Mouse (Mus musculus): ENCODE measurements around the gene Mrpl52. TPM values are rescaled to one million over a fixed set of nuclear protein-coding genes. Genes with fewer than 3 reads are reported as not detected.

Mrpl52 gene
- total RNA-seq, 1 experiment: 137 TPM

GRCm38 (mm10) chr14:54464293-54465005, 37.7 kb downstream of the Mrpl52 start:
- Histone ChIP-seq H3K36me3 (ENCODE audit: control insufficient read depth, insufficient read depth, low read length, poor library complexity, severe bottlenecking) (peaks cover 19% of the 10 kb centered on the region), H3K9ac (ENCODE audit: insufficient read depth, low read depth, low read length, poor library complexity, severe bottlenecking) (peak overlapping the region; percentile 72), H3K9me3 (ENCODE audit: control insufficient read depth, insufficient read depth, low read depth, low read length) (no peaks in the 10 kb centered on the region), H3K4me1 (ENCODE audit: control insufficient read depth in 2 of 2, insufficient read depth in 2 of 2, low read length in 2 of 2, poor library complexity in 1 of 2) (no peaks in the 10 kb centered on the region; a peak in 1 of 4 replicates), H3K4me3 (ENCODE audit: insufficient read depth in 1 of 2, low read depth in 1 of 2, low read length in 2 of 2, poor library complexity in 1 of 2, severe bottlenecking in 1 of 2) (peak overlapping the region; percentile 87 to 94), H3K27ac (ENCODE audit: insufficient read depth, low read depth, low read length, poor library complexity, severe bottlenecking) (peak overlapping the region; percentile 54)
- peak; percentile 84 for DNase-seq (ENCODE audit: low read depth, low spot score)
- in situ Hi-C loops (cut with MboI; ENCODE audit: low sequenced_read_pairs in 2 of 2, unreplicated experiment in 2 of 2): loop anchor here in 1 of 2 experiments (25.0 kb wide), 1 partner anchor 402 kb away; no protein-coding TSS in a partner anchor
- TF ChIP-seq HCFC1 (IDR thresholded peaks at IDR 0.05; ENCODE audit: borderline replicate concordance, insufficient read depth, low read length) (no peak), MAFK (IDR thresholded peaks at IDR 0.05; ENCODE audit: insufficient read depth, low read depth, low read length) (no peak), CHD2 (IDR thresholded peaks at IDR 0.05; ENCODE audit: low read depth, low read length) (no peak), ZC3H11A (IDR thresholded peaks at IDR 0.05; ENCODE audit: borderline replicate concordance, low read depth, low read length) (no peak), ZNF384 (IDR thresholded peaks at IDR 0.05; ENCODE audit: low read depth, low read length) (no peak)

GRCm38 (mm10) chr14:54471467-54471866, 44.8 kb downstream of the Mrpl52 start:
- H3K4me3 ChIP-seq (ENCODE audit: insufficient read depth in 1 of 2, low read depth in 1 of 2, low read length in 2 of 2, poor library complexity in 1 of 2, severe bottlenecking in 1 of 2): no peak overlapping the region
- no peak for DNase-seq (ENCODE audit: low read depth, low spot score)
- H3K9ac ChIP-seq (ENCODE audit: insufficient read depth, low read depth, low read length, poor library complexity, severe bottlenecking): no peak overlapping the region

GRCm38 (mm10) chr14:54472671-54473070, 46.0 kb downstream of the Mrpl52 start:
- H3K9ac ChIP-seq (ENCODE audit: insufficient read depth, low read depth, low read length, poor library complexity, severe bottlenecking): no peak overlapping the region
- peaks cover 0 to 10% of the 10 kb centered on the region in 2 experiments; a peak in 1 of 4 replicates for H3K4me1 ChIP-seq (ENCODE audit: control insufficient read depth in 2 of 2, insufficient read depth in 2 of 2, low read length in 2 of 2, poor library complexity in 1 of 2)
- H3K36me3 ChIP-seq (ENCODE audit: control insufficient read depth, insufficient read depth, low read length, poor library complexity, severe bottlenecking): peaks cover 21% of the 10 kb centered on the region
- in situ Hi-C loops (cut with MboI; ENCODE audit: low sequenced_read_pairs in 2 of 2, unreplicated experiment in 2 of 2): loop anchor here in 1 of 2 experiments (25.0 kb wide), 1 partner anchor 410 kb away; no protein-coding TSS in a partner anchor
- TF ChIP-seq HCFC1 (IDR thresholded peaks at IDR 0.05; ENCODE audit: borderline replicate concordance, insufficient read depth, low read length): no peak
- TF ChIP-seq ZNF384 (IDR thresholded peaks at IDR 0.05; ENCODE audit: low read depth, low read length): no peak
- no peak for TF ChIP-seq ZC3H11A (IDR thresholded peaks at IDR 0.05; ENCODE audit: borderline replicate concordance, low read depth, low read length)
- TF ChIP-seq MAFK (IDR thresholded peaks at IDR 0.05; ENCODE audit: insufficient read depth, low read depth, low read length): no peak
- no peak for TF ChIP-seq CHD2 (IDR thresholded peaks at IDR 0.05; ENCODE audit: low read depth, low read length)
- DNase-seq (ENCODE audit: low read depth, low spot score): no peak
- no peaks in the 10 kb centered on the region for H3K9me3 ChIP-seq (ENCODE audit: control insufficient read depth, insufficient read depth, low read depth, low read length)
- H3K4me3 ChIP-seq (ENCODE audit: insufficient read depth in 1 of 2, low read depth in 1 of 2, low read length in 2 of 2, poor library complexity in 1 of 2, severe bottlenecking in 1 of 2): no peak overlapping the region
- H3K27ac ChIP-seq (ENCODE audit: insufficient read depth, low read depth, low read length, poor library complexity, severe bottlenecking): no peak overlapping the region

More at GRCm38 (mm10) chr14:54471467-54471866, 44.8 kb downstream of the Mrpl52 start:
- no peaks in the 10 kb centered on the region for H3K9me3 ChIP-seq (ENCODE audit: control insufficient read depth, insufficient read depth, low read depth, low read length)
- in situ Hi-C loops (cut with MboI; ENCODE audit: low sequenced_read_pairs in 2 of 2, unreplicated experiment in 2 of 2): loop anchor here in 1 of 2 experiments (25.0 kb wide), 1 partner anchor 409 kb away; no protein-coding TSS in a partner anchor
- H3K27ac ChIP-seq (ENCODE audit: insufficient read depth, low read depth, low read length, poor library complexity, severe bottlenecking): no peak overlapping the region
- peaks cover 0 to 5% of the 10 kb centered on the region in 2 experiments; a peak in 1 of 4 replicates for H3K4me1 ChIP-seq (ENCODE audit: control insufficient read depth in 2 of 2, insufficient read depth in 2 of 2, low read length in 2 of 2, poor library complexity in 1 of 2)
- TF ChIP-seq CHD2 (IDR thresholded peaks at IDR 0.05; ENCODE audit: low read depth, low read length) (no peak), ZC3H11A (IDR thresholded peaks at IDR 0.05; ENCODE audit: borderline replicate concordance, low read depth, low read length) (no peak), MAFK (IDR thresholded peaks at IDR 0.05; ENCODE audit: insufficient read depth, low read depth, low read length) (no peak), HCFC1 (IDR thresholded peaks at IDR 0.05; ENCODE audit: borderline replicate concordance, insufficient read depth, low read length) (no peak), ZNF384 (IDR thresholded peaks at IDR 0.05; ENCODE audit: low read depth, low read length) (no peak)
- H3K36me3 ChIP-seq (ENCODE audit: control insufficient read depth, insufficient read depth, low read length, poor library complexity, severe bottlenecking): peaks cover 23% of the 10 kb centered on the region

- peaks cover under 1% of the 10 kb centered on the region; the same call in 1 of the 2 replicates for H3K36me3 ChIP-seq (ENCODE audit: control insufficient read depth, insufficient read depth, low read length, poor library complexity, severe bottlenecking)
- no peak overlapping the region for H3K4me3 ChIP-seq (ENCODE audit: insufficient read depth in 1 of 2, low read depth in 1 of 2, low read length in 2 of 2, poor library complexity in 1 of 2, severe bottlenecking in 1 of 2)
- DNase-seq (ENCODE audit: low read depth, low spot score): no peak
- in situ Hi-C loops (cut with MboI; ENCODE audit: low sequenced_read_pairs in 2 of 2, unreplicated experiment in 2 of 2): loop anchor here (25.0 kb wide), 2 partner anchors 87 to 412 kb away; no protein-coding TSS in a partner anchor
- TF ChIP-seq ZNF384 (IDR thresholded peaks at IDR 0.05; ENCODE audit: low read depth, low read length): no peak
- no peak for TF ChIP-seq HCFC1 (IDR thresholded peaks at IDR 0.05; ENCODE audit: borderline replicate concordance, insufficient read depth, low read length)
- no peak for TF ChIP-seq ZC3H11A (IDR thresholded peaks at IDR 0.05; ENCODE audit: borderline replicate concordance, low read depth, low read length)
- TF ChIP-seq CHD2 (IDR thresholded peaks at IDR 0.05; ENCODE audit: low read depth, low read length): no peak
- no peak for TF ChIP-seq MAFK (IDR thresholded peaks at IDR 0.05; ENCODE audit: insufficient read depth, low read depth, low read length)
- no peak overlapping the region for H3K27ac ChIP-seq (ENCODE audit: insufficient read depth, low read depth, low read length, poor library complexity, severe bottlenecking)
- no peaks in the 10 kb centered on the region for H3K9me3 ChIP-seq (ENCODE audit: control insufficient read depth, insufficient read depth, low read depth, low read length)
- peaks cover 0 to 10% of the 10 kb centered on the region in 2 experiments; a peak in 1 of 4 replicates for H3K4me1 ChIP-seq (ENCODE audit: control insufficient read depth in 2 of 2, insufficient read depth in 2 of 2, low read length in 2 of 2, poor library complexity in 1 of 2)
- no peak overlapping the region for H3K9ac ChIP-seq (ENCODE audit: insufficient read depth, low read depth, low read length, poor library complexity, severe bottlenecking)
Measured at GRCm38 (mm10) chr14:54474744-54475143, 48.0 kb downstream of the Mrpl52 start.
